Mouse (Mus musculus) heart, postnatal 36 days (tissue): ENCODE results near the gene Ube2v1. TPM values are rescaled to one million over a fixed set of nuclear protein-coding genes. Genes with fewer than 3 reads are reported as not detected.
"Not testable (repeated sequence)": the region's sequence is repeated elsewhere in the genome, so short reads cannot be mapped to it uniquely, and the experiment has no call there.

Experiments
- DNase-seq, 2 experiments: peaks; one replicate each; pipeline ENCODE4 v3.0.0; 2021 to 2022
- intact Hi-C: fragments of 180-260 bp; cut with DNase I; formaldehyde crosslinking; loops from one replicate; pipeline ENCODE4 v1.15.1; 2025
- total RNA-seq, 2 experiments: library from RNA; stranded (reverse); gene quantifications; 2 replicates each; pipeline ENCODE4 v1.2.3; 2021

Gene Ube2v1
- total RNA-seq, 2 experiments from 2014 or later = 111 to 114 TPM

GRCm38 (mm10) chr2:167656629-167657478, 25.0 kb upstream of the Ube2v1 start:
- intact Hi-C loops = no loop called here
- peak; percentile 50 to 51 for DNase-seq

GRCm38 (mm10) chr2:167654911-167655600, 23.2 kb upstream of the Ube2v1 start:
- no peak for DNase-seq
- intact Hi-C loops = no loop called here

GRCm38 (mm10) chr2:167652694-167653093, 20.8 kb upstream of the Ube2v1 start:
- DNase-seq = no peak
- intact Hi-C loops = no loop called here

GRCm38 (mm10) chr2:167651622-167652021, 19.7 kb upstream of the Ube2v1 start:
- no peak for DNase-seq
- intact Hi-C loops = no loop called here

GRCm38 (mm10) chr2:167649290-167650032, 17.6 kb upstream of the Ube2v1 start:
- intact Hi-C loops = no loop called here
- no peak for DNase-seq

- intact Hi-C loops = no loop called here
- no peak for DNase-seq
These were observed 14.5 kb upstream of the Ube2v1 start for GRCm38 (mm10) chr2:167646411-167646810.

GRCm38 (mm10) chr2:167643356-167644052, 11.6 kb upstream of the Ube2v1 start:
- intact Hi-C loops = loop anchor here (5.0 kb wide), 1 partner anchor 254 kb away; no protein-coding TSS in a partner anchor
- not testable (repeated sequence) for DNase-seq

- DNase-seq = no peak
- intact Hi-C loops = loop anchor here (5.0 kb wide), 1 partner anchor 255 kb away; no protein-coding TSS in a partner anchor
These were observed 10.3 kb upstream of the Ube2v1 start for GRCm38 (mm10) chr2:167642164-167642563.

GRCm38 (mm10) chr2:167641337-167641736, 9.4 kb upstream of the Ube2v1 start:
- intact Hi-C loops = loop anchor here (1.0 to 5.0 kb wide), 2 partner anchors 34 to 256 kb away; no protein-coding TSS in a partner anchor
- peak; percentile 60 to 61 for DNase-seq

- intact Hi-C loops = loop anchor here (5.0 kb wide), 1 partner anchor 257 kb away; no protein-coding TSS in a partner anchor
- peak in 1 of 2 experiments; percentile 48 for DNase-seq
These were observed 8.4 kb upstream of the Ube2v1 start for GRCm38 (mm10) chr2:167640279-167640678.

GRCm38 (mm10) chr2:167634865-167635512, 3.1 kb upstream of the Ube2v1 start:
- no peak for DNase-seq
- intact Hi-C loops = no loop called here

- peak; percentile 93 to 94 for DNase-seq
- intact Hi-C loops = no loop called here
These were observed 2.5 kb upstream of the Ube2v1 start for GRCm38 (mm10) chr2:167634338-167634770.

GRCm38 (mm10) chr2:167633537-167633872, 1.6 kb upstream of the Ube2v1 start:
- intact Hi-C loops = no loop called here

GRCm38 (mm10) chr2:167632731-167633536, 1.0 kb upstream of the Ube2v1 start:
- DNase-seq = no peak
- intact Hi-C loops = no loop called here

More at GRCm38 (mm10) chr2:167633537-167633872, 1.6 kb upstream of the Ube2v1 start:
- no peak for DNase-seq

- peak in 1 of 2 experiments; percentile 28 for DNase-seq
- intact Hi-C loops = no loop called here
These were observed 709 bp downstream of the Ube2v1 start for GRCm38 (mm10) chr2:167631181-167631590.

GRCm38 (mm10) chr2:167630421-167630820, 1.5 kb downstream of the Ube2v1 start:
- DNase-seq = no peak
- intact Hi-C loops = no loop called here

- no peak for DNase-seq
- intact Hi-C loops = no loop called here
These were observed 2.2 kb downstream of the Ube2v1 start for GRCm38 (mm10) chr2:167629665-167630209.

- DNase-seq = peak in 1 of 2 experiments; percentile 39
- intact Hi-C loops = no loop called here
These were observed 3.0 kb downstream of the Ube2v1 start for GRCm38 (mm10) chr2:167628872-167629271.
